In the genomic region with DNA sequence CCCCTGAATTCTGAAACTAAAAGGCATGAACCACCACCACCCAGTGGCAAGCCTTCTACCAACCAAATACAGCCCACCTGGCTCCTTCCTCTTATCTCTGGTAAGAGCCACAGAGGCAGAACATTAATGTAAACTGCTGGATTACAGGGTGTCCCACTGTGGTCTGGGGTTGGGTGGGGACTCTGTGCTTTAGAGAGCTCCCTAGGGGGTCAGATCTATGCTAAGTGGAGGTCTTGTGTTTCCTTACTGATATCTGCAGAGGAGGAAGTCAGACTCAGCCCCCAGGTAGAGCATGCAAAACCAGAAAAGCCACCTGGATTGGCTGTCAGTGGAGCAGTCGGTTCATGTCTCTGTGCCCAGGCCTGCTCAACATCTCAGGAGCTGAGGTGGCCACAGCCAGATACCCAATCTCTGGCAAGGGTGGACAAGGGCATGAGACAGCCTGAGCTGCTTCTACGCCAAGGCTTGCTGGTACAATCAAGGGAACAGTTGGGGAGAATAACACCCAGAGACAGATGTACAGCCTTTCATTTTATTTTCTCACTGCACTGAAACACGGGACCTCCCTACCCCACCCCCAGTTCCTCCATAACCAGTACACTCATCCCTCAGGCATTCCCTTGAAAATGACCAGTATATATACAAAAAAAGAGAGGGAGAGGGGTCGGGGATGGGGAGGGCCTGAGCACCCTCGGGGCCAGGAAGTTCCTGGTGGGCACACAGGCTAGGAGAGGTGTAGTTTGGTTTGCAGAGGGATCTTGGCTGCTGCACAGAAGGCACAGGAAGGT, we compare ENCODE assay signal across 8 mouse cellular contexts. TPM values are rescaled to one million over a fixed set of nuclear protein-coding genes. Genes with fewer than 3 reads are reported as not detected.
DNase-seq lines count a peak whose midpoint lies in the region; ATAC-seq lines count a peak whose summit lies in the region.

No protein-coding gene starts in this region.

- intact Hi-C loops in heart, postnatal 36 days (cut with DNase I) = no loop called here

- 52% methylated on average over 5 of the region's 5 CpGs for WGBS in heart, embryonic 13.5 days
- 73% methylated on average over 5 of the region's 5 CpGs for WGBS in neural tube, embryonic 12.5 days
- 57% methylated on average over 5 of the region's 5 CpGs for whole genome bisulfite sequencing in limb, embryonic 12.5 days
- 42% methylated on average over 5 of the region's 5 CpGs for WGBS in stomach, embryonic 16.5 days

- no peaks in the 10 kb centered on the region for H3K9me3 ChIP-seq in heart, embryonic 13.5 days
- H3K9me3 ChIP-seq in neural tube, embryonic 12.5 days = no peaks in the 10 kb centered on the region
- H3K9me3 ChIP-seq in limb, embryonic 12.5 days = no peaks in the 10 kb centered on the region
- no peaks in the 10 kb centered on the region for H3K9me3 ChIP-seq in stomach, embryonic 16.5 days (replicated peaks; ENCODE audit: control insufficient read depth, low read length)

- DNase-seq in heart, postnatal 36 days = no peak
- no peak for DNase-seq in neural tube, embryonic 10.5 days (ENCODE audit: extremely low spot score, low spot score)
- DNase-seq in yolk sac, embryonic 10.5 days (ENCODE audit: low spot score) = no peak
- DNase-seq in cerebellum, adult 9-11 months = no peak

- peak overlapping the region; percentile 77 for H3K27ac ChIP-seq in heart, embryonic 13.5 days (replicated peaks)
- H3K27ac ChIP-seq in neural tube, embryonic 12.5 days = no peak overlapping the region
- 0 out of 2 replicates have a peak overlapping the region, but pooled peaks have one; percentile 35 for H3K27ac ChIP-seq in limb, embryonic 12.5 days
- H3K27ac ChIP-seq in stomach, embryonic 16.5 days (ENCODE audit: low read length) = peak overlapping the region; percentile 64

- H3K9ac ChIP-seq in heart, embryonic 13.5 days = peak overlapping the region; percentile 71
- no peak overlapping the region for H3K9ac ChIP-seq in neural tube, embryonic 12.5 days
- H3K9ac ChIP-seq in limb, embryonic 12.5 days (replicated peaks) = no peak overlapping the region
- H3K9ac ChIP-seq in stomach, embryonic 16.5 days (ENCODE audit: low read length) = peak overlapping the region; percentile 65

- peaks cover 25% of the 10 kb centered on the region for H3K4me1 ChIP-seq in heart, embryonic 13.5 days
- peaks cover 7% of the 10 kb centered on the region for H3K4me1 ChIP-seq in neural tube, embryonic 12.5 days
- peaks cover 17% of the 10 kb centered on the region for H3K4me1 ChIP-seq in limb, embryonic 12.5 days (replicated peaks)
- peaks cover 27% of the 10 kb centered on the region for H3K4me1 ChIP-seq in stomach, embryonic 16.5 days (ENCODE audit: control insufficient read depth, insufficient read depth, low read length)

- H3K36me3 ChIP-seq in heart, embryonic 13.5 days = peaks cover 13% of the 10 kb centered on the region; the same call in 1 of the 2 replicates
- no peaks in the 10 kb centered on the region for H3K36me3 ChIP-seq in neural tube, embryonic 12.5 days
- H3K36me3 ChIP-seq in limb, embryonic 12.5 days = no peaks in the 10 kb centered on the region
- no peaks in the 10 kb centered on the region for H3K36me3 ChIP-seq in stomach, embryonic 16.5 days (ENCODE audit: control insufficient read depth, insufficient read depth, low read length)

- no peak overlapping the region for H3K4me3 ChIP-seq in heart, embryonic 13.5 days
- no peak overlapping the region for H3K4me3 ChIP-seq in neural tube, embryonic 12.5 days
- no peak overlapping the region for H3K4me3 ChIP-seq in limb, embryonic 12.5 days (replicated peaks)
- no peak overlapping the region for H3K4me3 ChIP-seq in stomach, embryonic 16.5 days (replicated peaks; ENCODE audit: low read length)

- H3K27me3 ChIP-seq in heart, embryonic 13.5 days (replicated peaks) = no peaks in the 10 kb centered on the region
- H3K27me3 ChIP-seq in neural tube, embryonic 12.5 days (replicated peaks) = no peaks in the 10 kb centered on the region
- H3K27me3 ChIP-seq in limb, embryonic 12.5 days = no peaks in the 10 kb centered on the region
- H3K27me3 ChIP-seq in stomach, embryonic 16.5 days (ENCODE audit: control insufficient read depth, insufficient read depth, low read length) = no peaks in the 10 kb centered on the region

- no peak for ATAC-seq in heart, embryonic 13.5 days (ENCODE audit: extremely low read depth, insufficient number of reproducible peaks, low FRiP score, low TSS enrichment)
- ATAC-seq in neural tube, embryonic 12.5 days (ENCODE audit: low FRiP score, low read depth) = no peak
- 0 out of 2 replicates have a peak, but pooled peaks have one; percentile 32 for ATAC-seq in limb, embryonic 12.5 days (ENCODE audit: insufficient number of reproducible peaks, insufficient read depth, low FRiP score, low TSS enrichment, low read depth)
- ATAC-seq in stomach, embryonic 16.5 days (ENCODE audit: insufficient read depth, low FRiP score) = no peak

- peak overlapping the region; percentile 59 for H3K4me2 ChIP-seq in heart, embryonic 13.5 days
- H3K4me2 ChIP-seq in neural tube, embryonic 12.5 days (replicated peaks) = 0 out of 2 replicates have a peak overlapping the region, but pooled peaks have one; percentile 46
- 0 out of 2 replicates have a peak overlapping the region, but pooled peaks have one; percentile 43 for H3K4me2 ChIP-seq in limb, embryonic 12.5 days
- no peak overlapping the region; the same call in 1 of the 2 replicates for H3K4me2 ChIP-seq in stomach, embryonic 16.5 days (ENCODE audit: low read depth, low read length)

RNA-seq across cellular contexts. Expression of a gene that starts 2.3 kb away (rescaled TPM):
- not detected in 2 replicates for polyA plus RNA-seq in heart, embryonic 13.5 days (2015; fragmentation: Nextera tagmentation; extraction: Ambion mirVana)
- total RNA-seq in heart, postnatal 36 days (2021) = not detected
- polyA plus RNA-seq in neural tube, embryonic 12.5 days (2016; fragmentation: Nextera tagmentation; extraction: Ambion mirVana) = not detected in 2 replicates
- polyA plus RNA-seq in limb, embryonic 12.5 days (2016; fragmentation: Nextera tagmentation; extraction: Ambion mirVana) = not detected in 2 replicates
- polyA plus RNA-seq in stomach, embryonic 16.5 days (2015; fragmentation: Nextera tagmentation; extraction: Ambion mirVana) = not detected in 2 replicates

RNA-seq across cellular contexts. Expression of a gene that starts 24.2 kb away (rescaled TPM):
- 47.2 and 49.5 TPM in 2 replicates for polyA plus RNA-seq in heart, embryonic 13.5 days (2015; fragmentation: Nextera tagmentation; extraction: Ambion mirVana)
- 10 to 100 TPM; 10.6 to 10.9 TPM for total RNA-seq in heart, postnatal 36 days (2021)
- 44.4 and 46.6 TPM in 2 replicates for polyA plus RNA-seq in neural tube, embryonic 12.5 days (2016; fragmentation: Nextera tagmentation; extraction: Ambion mirVana)
- 91.5 and 91.9 TPM in 2 replicates for polyA plus RNA-seq in limb, embryonic 12.5 days (2016; fragmentation: Nextera tagmentation; extraction: Ambion mirVana)
- 49.6 and 50.4 TPM in 2 replicates for polyA plus RNA-seq in stomach, embryonic 16.5 days (2015; fragmentation: Nextera tagmentation; extraction: Ambion mirVana)

RNA-seq across cellular contexts. Expression of a gene that starts 27.5 kb away (rescaled TPM):
- polyA plus RNA-seq in heart, embryonic 13.5 days (2015; fragmentation: Nextera tagmentation; extraction: Ambion mirVana) = 5.3 and 6.0 TPM in 2 replicates
- 10 to 100 TPM; 34.7 to 35.2 TPM for total RNA-seq in heart, postnatal 36 days (2021)
- polyA plus RNA-seq in neural tube, embryonic 12.5 days (2016; fragmentation: Nextera tagmentation; extraction: Ambion mirVana) = 5.6 and 6.4 TPM in 2 replicates
- 7.0 and 7.7 TPM in 2 replicates for polyA plus RNA-seq in limb, embryonic 12.5 days (2016; fragmentation: Nextera tagmentation; extraction: Ambion mirVana)
- 22.0 and 22.7 TPM in 2 replicates for polyA plus RNA-seq in stomach, embryonic 16.5 days (2015; fragmentation: Nextera tagmentation; extraction: Ambion mirVana)

RNA-seq across cellular contexts. Expression of a gene that starts 58.2 kb away (rescaled TPM):
- polyA plus RNA-seq in heart, embryonic 13.5 days (2015; fragmentation: Nextera tagmentation; extraction: Ambion mirVana) = 17.6 and 18.6 TPM in 2 replicates
- 10 to 100 TPM; 19.4 to 26.4 TPM for total RNA-seq in heart, postnatal 36 days (2021)
- 33.2 and 35.2 TPM in 2 replicates for polyA plus RNA-seq in neural tube, embryonic 12.5 days (2016; fragmentation: Nextera tagmentation; extraction: Ambion mirVana)
- 25.1 and 28.0 TPM in 2 replicates for polyA plus RNA-seq in limb, embryonic 12.5 days (2016; fragmentation: Nextera tagmentation; extraction: Ambion mirVana)
- polyA plus RNA-seq in stomach, embryonic 16.5 days (2015; fragmentation: Nextera tagmentation; extraction: Ambion mirVana) = 27.5 and 29.2 TPM in 2 replicates

Comparison
In these comparisons a context has a peak if more than half of its experiments do, and no peak if none do; other contexts are left out.
1. H3K9ac ChIP-seq: peak in heart, embryonic 13.5 days (single experiment) and stomach, embryonic 16.5 days (single experiment); none in neural tube, embryonic 12.5 days (single experiment) and limb, embryonic 12.5 days (single experiment).